Mouse (Mus musculus): Measurements from ENCODE around the gene Leo1. TPM values are rescaled to one million over a fixed set of nuclear protein-coding genes. Genes with fewer than 3 reads are reported as not detected.

Gene Leo1
- total RNA-seq (2021), result 10 to 100 TPM; 27.9 to 29.7 TPM
- long read RNA-seq, transcript Leo1-201 (12 exons, 2,180 nt), result major isoform, 20 of 25 reads
- long read RNA-seq, partial matches to known transcripts, result 5 of 25 reads
- long read RNA-seq, other reads (novel, unspliced or antisense), result 0 of 25 reads

DNA sequence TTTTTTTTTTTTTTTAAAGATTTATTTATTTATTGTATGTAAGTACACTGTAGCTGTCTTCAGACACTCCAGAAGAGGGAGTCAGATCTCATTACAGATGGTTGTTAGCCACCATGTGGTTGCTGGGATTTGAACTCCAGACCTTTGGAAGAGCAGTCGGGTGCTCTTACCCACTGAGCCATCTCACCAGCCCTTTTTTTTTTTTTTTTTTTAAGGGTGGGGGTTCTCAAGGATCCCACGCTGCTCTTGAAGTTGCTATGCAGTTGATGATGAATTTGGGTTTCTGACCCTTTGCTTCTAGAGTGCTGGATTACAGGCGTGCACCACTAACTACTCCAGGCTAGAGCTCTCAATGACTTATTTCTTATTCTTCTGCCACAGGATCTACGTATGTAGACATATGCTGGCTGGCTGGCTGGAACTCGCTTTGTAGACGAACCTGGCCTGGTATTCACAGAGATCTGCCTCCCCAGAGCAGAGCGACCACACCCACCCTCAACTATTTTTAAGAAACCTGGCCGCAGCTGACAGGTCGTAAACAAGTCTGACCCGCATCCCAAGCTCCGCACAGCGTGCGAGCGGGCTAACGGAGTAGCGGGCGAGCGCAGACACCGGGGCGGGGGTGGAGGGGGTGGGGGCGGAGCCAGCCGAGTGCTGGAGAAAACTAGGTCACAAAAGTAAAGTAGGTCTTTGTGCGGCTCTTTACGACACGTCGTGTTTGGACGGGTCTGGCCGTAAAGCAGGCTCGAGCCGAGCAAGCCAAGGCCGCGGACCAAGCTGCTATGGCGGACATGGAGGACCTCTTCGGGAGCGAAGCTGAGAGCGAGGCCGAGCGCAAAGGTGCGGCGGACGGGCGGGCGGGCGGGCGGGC is at the start of gene Leo1:
Gene Leo1 (plus strand): TSS at position 729 of the 871 bp plus-strand sequence.
- DNase-seq (ENCODE audit: low spot score in 2 of 2), result peak; percentile 82 to 85

GRCm38 (mm10) chr9:75393251-75393650 is 48.1 kb upstream of the Leo1 start:
- DNase-seq (ENCODE audit: low spot score in 2 of 2), result no peak

DNA sequence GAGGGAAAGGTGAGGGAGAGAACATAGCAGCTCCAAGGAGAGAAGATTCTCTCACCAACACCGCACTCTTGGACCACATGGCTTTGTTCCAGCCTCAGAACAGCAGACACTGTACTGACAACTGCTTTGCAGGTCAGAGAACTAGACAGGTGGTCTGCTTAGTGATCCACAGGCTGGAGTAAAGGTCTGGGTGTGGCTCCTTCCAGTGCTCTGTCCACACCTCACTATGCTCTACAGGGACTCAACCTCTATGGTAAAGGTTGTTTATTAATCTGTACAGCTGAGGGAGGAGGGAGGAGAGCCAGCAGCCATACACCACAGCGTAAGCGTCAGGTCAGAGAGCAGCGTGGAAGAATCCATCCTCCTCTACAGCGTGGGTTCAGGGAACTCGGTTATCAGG is 45.4 kb upstream of the Leo1 start:
- no peak for DNase-seq (ENCODE audit: low spot score in 2 of 2)

- no peak for DNase-seq (ENCODE audit: low spot score in 2 of 2)
Measured at GRCm38 (mm10) chr9:75399069-75399468, 42.3 kb upstream of the Leo1 start.

- no peak for DNase-seq (ENCODE audit: low spot score in 2 of 2)
Measured at GRCm38 (mm10) chr9:75400639-75401038, 40.7 kb upstream of the Leo1 start.

DNA sequence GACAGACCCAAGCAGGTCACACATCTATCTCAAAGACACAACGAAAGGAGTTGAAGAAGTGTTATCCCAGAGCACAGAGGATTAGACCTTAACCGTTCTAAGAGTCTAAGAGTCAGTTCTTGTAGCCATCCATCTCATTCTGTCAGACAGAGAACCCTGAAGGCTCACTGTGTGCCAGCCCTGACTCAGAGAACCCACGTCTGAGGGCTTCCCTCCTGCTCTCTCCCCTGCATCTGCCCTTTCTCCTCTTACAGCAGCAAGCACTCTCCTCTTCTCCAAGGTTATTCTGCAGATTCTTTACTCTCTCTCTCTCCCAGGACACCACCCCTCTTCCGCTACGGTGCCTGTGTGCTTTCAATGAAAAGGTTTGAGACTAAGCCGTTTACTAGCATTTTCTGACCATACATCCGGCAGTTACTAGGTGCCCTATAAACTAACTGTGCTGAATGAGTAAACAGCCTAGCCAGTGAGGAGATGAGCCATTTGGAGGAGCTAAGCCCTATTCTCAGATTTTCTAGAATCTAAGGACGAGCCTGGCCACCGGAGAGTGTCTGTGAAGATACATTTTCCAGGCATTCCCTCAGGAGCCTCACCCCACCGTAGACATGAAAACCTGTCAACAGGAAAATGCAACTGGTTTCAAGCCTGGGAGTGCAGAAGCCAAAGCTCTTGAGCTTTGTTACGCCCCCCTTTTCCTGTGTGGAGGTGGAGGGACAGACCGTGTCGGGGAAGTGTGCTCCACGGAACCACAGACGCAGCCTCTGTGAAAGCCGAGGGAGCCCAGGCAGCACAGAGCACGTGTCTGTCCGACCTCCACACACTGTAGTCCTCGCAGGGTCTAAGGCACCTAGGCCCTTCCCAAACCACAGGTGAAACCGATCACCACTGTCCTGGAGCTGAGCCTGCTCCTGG is 39.5 kb upstream of the Leo1 start:
- no peak for DNase-seq (ENCODE audit: low spot score in 2 of 2)

DNA sequence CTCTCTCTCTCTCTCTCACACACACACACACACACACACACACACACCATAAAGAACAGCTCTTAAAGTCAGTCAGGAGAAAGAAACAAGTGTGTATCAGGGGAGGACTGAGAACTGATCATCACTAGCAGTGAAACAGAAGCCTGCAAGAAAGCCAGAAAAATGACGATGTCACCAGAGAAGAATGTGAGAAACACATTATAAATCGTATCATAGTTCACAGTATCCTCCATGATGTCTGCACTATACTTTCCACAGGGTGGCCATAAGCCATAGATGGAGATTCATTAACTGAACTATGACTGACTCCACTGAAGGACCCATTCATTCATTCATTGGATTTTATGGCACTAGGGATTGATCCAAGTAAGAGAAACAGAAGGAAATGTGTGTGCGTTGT is 37.8 kb upstream of the Leo1 start:
- no peak for DNase-seq (ENCODE audit: low spot score in 2 of 2)

DNA sequence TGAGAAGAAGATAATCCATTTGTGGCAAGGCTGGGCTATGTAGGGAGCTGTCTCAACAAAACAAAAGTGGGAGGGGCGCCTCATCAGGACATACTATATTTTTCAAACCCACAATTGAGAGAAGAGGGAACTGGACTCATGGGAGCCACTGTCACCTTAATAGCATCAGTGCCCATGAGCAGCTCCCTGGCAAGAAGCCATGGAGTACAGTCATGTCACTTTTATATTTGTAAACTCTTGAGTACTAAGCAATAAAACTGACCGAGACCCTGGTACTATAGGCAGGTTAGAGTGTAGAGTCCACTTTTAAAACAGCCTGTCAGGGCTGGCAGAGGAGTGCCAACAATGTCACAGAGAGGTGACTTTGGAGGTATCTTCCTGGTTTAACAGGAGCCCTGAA is 35.2 kb upstream of the Leo1 start:
- DNase-seq (ENCODE audit: low spot score in 2 of 2), result no peak

DNA sequence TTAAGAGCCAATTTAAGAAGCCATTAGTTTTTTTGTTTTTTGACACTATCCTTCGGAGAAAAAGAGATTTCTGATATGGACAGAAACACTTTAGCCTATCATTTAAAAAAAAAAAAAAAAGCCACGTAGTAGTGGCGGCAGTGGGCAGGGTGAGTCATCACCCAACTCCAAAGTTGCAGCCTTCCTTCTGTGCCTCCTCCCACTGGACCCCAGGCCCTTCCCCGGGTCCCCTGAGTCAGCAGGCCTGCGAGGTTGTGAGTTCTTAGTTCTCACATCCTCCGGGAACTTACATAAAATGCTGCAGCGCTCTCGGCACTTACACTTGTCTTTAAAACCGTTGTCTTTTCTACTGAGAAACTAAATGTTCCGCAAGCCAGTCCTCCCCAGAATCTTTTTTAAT is 33.5 kb upstream of the Leo1 start:
- DNase-seq (ENCODE audit: low spot score in 2 of 2), result no peak

GRCm38 (mm10) chr9:75408204-75408826 is 33.0 kb upstream of the Leo1 start:
- no peak for DNase-seq (ENCODE audit: low spot score in 2 of 2)

GRCm38 (mm10) chr9:75409031-75409851 is 32.1 kb upstream of the Leo1 start:
- DNase-seq (ENCODE audit: low spot score in 2 of 2), result peak; percentile 65 to 77

DNA sequence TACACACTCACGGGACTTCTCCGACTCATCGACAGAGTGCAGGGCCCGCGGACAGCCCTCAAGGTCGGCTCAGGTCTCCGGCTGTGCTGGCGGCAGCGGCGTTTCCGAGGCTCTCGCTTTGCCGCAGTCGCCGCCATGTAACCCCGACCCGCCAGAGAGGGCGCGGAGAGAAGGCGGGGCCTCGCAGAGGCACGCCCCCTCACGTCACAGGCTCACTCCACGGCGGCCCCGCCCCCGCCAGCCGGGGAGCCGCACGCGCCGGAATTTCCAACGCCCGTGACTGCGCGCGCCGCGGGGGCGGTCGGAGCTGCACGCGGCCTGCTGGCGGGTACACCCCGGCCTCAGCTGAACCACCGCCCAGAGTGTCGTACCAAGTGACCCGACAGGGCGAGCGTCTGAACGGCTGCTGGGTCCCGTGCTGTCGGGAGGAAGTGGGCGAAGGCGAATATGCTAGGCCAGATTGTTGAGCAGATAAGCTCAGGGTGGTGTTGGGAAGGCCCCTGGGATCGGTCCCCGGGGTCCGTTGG is 31.4 kb upstream of the Leo1 start, which contains the start of gene Mapk6:
Gene Mapk6 (minus strand): TSS at position 154 of the 527 bp plus-strand sequence.
- peak; percentile 97 to 99 for DNase-seq (ENCODE audit: low spot score in 2 of 2)

DNA sequence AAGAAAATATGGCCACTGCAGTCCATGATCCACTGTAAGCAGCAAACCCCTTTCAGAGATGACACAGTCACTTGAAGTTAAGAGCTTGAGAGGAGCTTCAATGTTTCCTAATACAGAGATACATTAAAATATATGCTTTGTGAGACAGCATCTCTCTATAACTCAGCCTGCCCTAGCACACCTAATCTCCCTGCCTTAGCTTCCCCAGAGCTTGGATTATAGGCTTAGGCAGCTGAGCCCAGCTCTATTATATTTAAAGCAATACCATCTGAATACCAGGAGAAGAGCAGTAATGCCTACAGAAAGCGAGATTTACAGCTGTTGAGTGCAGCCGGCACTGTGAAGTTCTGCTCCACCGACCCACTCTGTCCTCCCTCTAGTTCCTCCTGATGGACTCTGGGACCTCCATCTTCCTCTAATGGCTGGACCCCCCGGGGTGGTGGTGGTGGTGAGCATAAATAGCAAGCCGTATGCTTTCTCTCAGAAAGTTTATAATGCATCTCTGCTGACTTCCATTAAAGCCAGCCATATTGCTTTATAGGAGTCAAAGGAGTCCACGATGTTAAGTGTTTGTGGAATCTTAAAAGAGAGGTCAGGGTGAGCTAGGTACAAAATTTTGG is 30.3 kb upstream of the Leo1 start:
- DNase-seq (ENCODE audit: low spot score in 2 of 2), result no peak

DNA sequence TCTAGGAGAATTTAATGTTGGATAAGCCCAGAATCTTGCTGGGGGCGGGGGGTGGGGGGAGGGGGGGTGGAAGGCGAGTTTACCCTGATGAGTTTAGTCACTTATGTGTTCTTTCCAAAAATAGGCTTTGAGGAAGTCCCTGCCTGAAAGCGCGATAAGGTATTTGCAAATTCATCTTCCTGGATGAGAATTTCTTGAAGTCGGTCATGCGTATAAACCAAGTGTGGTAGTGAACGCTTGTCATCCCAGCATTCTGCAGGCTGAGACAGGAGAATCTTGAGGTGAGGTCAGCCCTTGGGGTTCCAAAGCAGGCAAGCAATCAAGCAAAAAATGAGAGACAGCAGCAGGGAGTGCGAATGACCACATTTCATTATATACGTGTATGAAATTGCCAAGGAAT is 29.7 kb upstream of the Leo1 start:
- no peak for DNase-seq (ENCODE audit: low spot score in 2 of 2)

- DNase-seq (ENCODE audit: low spot score in 2 of 2), result no peak
Measured at GRCm38 (mm10) chr9:75413206-75413605, 28.1 kb upstream of the Leo1 start.

- no peak for DNase-seq (ENCODE audit: low spot score in 2 of 2)
Measured at GRCm38 (mm10) chr9:75414204-75414603, 27.1 kb upstream of the Leo1 start.

- no peak for DNase-seq (ENCODE audit: low spot score in 2 of 2)
Measured at GRCm38 (mm10) chr9:75422251-75422691, 19.1 kb upstream of the Leo1 start.

GRCm38 (mm10) chr9:75423683-75424082 is 17.6 kb upstream of the Leo1 start:
- no peak for DNase-seq (ENCODE audit: low spot score in 2 of 2)

DNA sequence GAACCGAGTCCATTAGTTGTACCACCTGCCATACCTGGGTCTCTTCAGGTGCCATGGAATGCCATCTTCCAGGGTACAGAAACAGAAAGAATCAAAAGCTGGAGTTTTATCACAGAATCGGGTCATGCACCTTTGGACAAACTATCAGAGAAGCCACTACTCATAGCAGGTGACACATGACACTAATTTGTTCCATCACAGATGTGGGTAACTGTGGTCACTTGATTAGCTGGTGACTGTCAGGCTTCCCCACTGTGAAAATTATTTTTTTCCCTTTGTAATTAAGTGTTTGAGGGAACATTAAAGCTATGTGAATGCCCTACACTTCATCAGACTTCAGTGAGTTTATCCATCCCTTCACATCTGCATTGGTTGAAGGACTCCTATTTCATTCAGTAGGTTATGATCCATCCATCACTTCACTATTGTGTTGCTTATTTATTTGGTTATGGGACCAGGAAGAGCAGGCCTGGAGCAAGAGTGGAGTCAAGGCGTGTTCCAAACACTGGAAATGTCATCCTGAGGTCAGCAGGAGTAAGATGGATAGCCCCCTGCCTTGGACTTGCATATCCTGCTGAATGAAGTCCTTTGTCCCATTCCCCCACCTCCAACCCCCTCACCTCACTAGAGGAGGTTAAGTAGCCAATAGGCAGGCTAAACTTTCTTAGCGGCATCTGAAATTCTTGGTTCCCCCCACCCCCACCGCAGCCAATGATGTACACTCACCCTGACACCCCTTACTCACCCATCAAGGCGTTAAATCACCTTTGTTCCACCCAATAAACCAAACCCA is 16.8 kb upstream of the Leo1 start:
- DNase-seq (ENCODE audit: low spot score in 2 of 2), result no peak

Measured in layer of hippocampus, postnatal 10 days (tissue).